Mouse (Mus musculus): Measurements from ENCODE around the gene Pwp1. TPM values are rescaled to one million over a fixed set of nuclear protein-coding genes. Genes with fewer than 3 reads are reported as not detected.

Pwp1 gene
- polyA plus RNA-seq, 1 experiment from 2014 or later = 31.7 TPM

DNA sequence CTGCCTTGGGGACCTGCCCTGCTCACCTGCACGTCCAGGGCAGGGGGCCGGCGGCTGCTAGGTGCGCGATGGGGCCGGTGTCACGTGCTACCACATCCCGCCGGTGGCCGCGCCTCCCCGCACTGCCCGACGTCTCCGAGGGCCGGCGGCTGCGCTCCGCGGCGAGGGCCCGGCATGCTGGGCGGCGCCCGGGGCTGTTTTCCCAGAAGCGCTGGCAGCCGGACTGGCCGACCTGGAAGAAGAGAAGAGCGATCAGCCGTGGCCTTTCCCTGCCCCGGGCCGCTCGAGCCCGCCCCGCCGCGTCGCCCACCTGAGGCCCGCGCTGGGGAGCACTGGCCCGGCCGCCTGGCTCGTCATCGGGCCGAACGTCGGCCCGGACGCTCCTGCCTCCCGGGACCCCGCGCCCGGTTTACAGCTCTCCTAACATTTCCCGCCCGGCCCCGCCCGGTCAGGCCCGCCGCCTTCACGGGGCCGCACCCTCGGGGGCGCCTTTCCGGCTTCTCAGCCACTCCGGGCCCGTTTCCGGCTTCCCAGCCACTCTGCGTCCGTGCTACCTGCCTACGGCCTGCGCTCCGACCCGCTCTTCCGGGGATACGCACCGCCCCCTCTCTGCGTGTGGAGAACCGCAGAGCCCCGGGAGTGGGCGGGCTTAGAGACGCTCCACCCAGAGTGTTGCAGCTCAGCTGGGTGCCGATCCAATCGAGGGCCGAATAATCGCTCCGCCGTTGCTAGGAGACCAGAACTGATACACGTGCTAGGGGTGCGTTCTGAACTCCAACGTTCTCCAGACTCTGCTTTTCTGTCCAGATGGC, 87.4 kb downstream of the Pwp1 start, which contains the start of gene Prdm4:
Gene Prdm4 (minus strand): TSS at position 645 of the 812 bp plus-strand sequence.
- in situ Hi-C loops (cut with MboI; ENCODE audit: low pct_unique_long_range_greater_than_20kb) = no loop called here
- DNase-seq (ENCODE audit: low read depth, low spot score) (peak; percentile 92), ATAC-seq (peak; percentile 99)
- no peak for TF ChIP-seq CTCF (IDR thresholded peaks at IDR 0.05)
- peaks cover 3% of the 10 kb centered on the region for H3K27me3 ChIP-seq
- CTCF ChIA-PET = interaction anchor here (1.1 to 3.8 kb wide), 2 partner anchors 12 to 105 kb away, joined by 3 to 13 read pairs; partner anchors contain the start of genes Ascl4 and Fbxo7
- POLR2A ChIA-PET = interaction anchor here (1.2 kb wide), 1 partner anchor 36 kb away, joined by 3 read pairs; no protein-coding TSS in a partner anchor

DNA sequence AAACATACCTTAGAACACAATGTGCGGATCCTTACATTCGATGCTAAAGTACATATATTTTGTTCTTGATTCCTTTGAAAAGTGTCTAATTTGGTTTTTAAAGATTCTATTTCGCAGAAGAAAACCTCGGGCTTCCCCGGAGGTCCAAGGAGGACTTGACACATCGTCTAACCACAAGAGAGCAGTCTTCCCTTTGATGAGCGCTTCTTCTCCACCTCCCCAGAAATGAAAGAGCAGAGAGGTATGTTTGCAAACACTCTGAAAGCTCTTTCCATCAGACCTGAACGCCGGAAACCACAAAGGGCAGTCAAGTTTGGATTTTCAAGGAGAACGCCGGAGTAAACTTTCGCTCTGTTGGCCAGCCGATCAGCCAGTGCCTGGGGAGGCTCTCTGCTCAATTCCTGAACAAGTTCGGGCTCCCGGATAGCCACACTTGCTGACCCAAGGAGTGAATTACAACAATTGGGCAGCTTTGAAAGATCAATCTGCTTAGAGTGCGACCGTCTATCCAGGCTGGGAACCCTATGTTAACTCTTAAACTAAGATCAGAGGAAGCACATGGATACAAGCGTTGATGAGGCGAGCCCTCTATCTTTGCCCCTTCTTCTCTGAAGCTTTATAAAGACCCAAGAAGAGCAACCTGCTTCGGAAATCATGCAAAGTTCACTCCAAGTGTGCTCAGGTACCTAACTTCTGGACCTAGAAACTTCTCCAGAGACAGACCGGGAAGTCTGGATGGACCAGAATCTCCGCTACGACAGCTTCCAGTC, 98.6 kb downstream of the Pwp1 start, which contains the start of gene Ascl4:
Gene Ascl4 (plus strand): TSS at position 6 of the 770 bp plus-strand sequence.
- H3K27me3 ChIP-seq = peaks cover 15% of the 10 kb centered on the region
- ChIA-PET CTCF (interaction anchor here (1.0 to 2.4 kb wide), 7 partner anchors 9 to 246 kb away, joined by 3 to 13 read pairs (median 3); partner anchors contain the start of genes Bpifc, Prdm4 and Rtcb), POLR2A (no interaction called here)
- in situ Hi-C loops (cut with MboI; ENCODE audit: low pct_unique_long_range_greater_than_20kb) = no loop called here
- ATAC-seq (peak; percentile 65), DNase-seq (ENCODE audit: low read depth, low spot score) (peak; percentile 31)
- TF ChIP-seq CTCF (IDR thresholded peaks at IDR 0.05) = peak; percentile 22

DNA sequence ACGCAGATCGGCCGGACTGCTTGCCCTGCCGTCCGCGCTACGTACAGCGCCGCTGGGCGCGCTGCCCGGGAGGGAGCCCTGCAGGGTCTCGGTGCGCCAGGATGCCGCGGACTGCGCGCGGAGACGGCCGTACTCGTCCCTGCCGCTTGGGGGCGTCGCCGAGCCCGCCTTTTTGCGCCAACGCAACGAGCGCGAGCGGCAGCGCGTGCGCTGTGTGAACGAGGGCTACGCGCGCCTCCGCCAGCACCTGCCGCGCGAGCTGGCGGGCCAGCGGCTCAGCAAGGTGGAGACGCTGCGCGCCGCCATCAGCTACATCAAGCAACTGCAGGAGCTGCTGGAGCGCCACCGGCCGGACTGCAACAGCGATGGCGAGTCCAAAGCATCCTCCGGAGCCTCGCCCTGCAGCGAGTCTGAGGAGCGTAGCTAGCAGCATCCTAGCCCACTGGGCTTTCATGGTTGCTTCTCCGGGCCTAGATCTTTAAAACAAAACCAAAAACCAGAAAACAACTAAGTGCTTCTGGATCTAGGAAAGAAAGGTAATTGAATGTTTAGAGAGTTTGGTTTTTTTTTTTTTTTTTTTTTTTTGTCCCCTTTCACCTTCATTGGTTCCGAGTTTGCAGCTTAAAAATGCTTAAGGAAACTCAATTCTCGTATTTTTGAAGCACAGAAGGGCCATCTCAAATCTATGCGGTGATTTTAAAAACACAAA, 99.4 kb downstream of the Pwp1 start:
- TF ChIP-seq CTCF (IDR thresholded peaks at IDR 0.05) = peak; percentile 100
- peaks cover 11% of the 10 kb centered on the region for H3K27me3 ChIP-seq
- in situ Hi-C loops (cut with MboI; ENCODE audit: low pct_unique_long_range_greater_than_20kb) = no loop called here
- POLR2A ChIA-PET = interaction anchor here (0.6 kb wide), 1 partner anchor 21 kb away, joined by 3 read pairs; no protein-coding TSS in a partner anchor
- peak; percentile 82 for ATAC-seq
- no peak for DNase-seq (ENCODE audit: low read depth, low spot score)
- CTCF ChIA-PET = interaction anchor here (1.1 to 2.4 kb wide), 9 partner anchors 10 to 570 kb away, joined by 3 to 13 read pairs (median 4); partner anchors contain the start of genes Bpifc, Prdm4, Rtcb and Syn3

DNA sequence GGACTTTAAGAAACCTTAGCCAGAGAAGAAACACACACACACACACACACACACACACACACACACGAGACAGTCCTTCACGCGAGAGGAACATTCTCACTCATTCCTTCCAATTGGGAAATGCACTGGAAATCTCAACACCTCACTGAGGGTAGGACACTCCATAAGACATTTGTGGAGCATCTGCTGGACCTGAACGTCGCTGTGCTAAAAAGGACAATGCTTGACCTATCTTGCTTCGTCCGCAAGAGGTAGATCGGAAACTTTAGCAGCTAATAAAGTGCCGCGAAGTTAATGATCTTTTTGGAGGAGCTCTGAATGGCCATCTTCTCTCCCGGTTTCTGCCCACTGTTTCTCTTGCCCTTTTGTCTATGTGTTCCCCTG, 99.9 kb downstream of the Pwp1 start:
- no peak for TF ChIP-seq CTCF (IDR thresholded peaks at IDR 0.05)
- in situ Hi-C loops (cut with MboI; ENCODE audit: low pct_unique_long_range_greater_than_20kb) = no loop called here
- DNase-seq (ENCODE audit: low read depth, low spot score) (no peak), ATAC-seq (no peak)
- ChIA-PET CTCF (interaction anchor here (1.1 to 2.4 kb wide), 8 partner anchors 11 to 569 kb away, joined by 3 to 13 read pairs (median 4); partner anchors contain the start of genes Prdm4, Rtcb and Syn3), POLR2A (interaction anchor here (0.6 to 0.7 kb wide), 2 partner anchors 21 to 137 kb away, joined by 3 to 6 read pairs; no protein-coding TSS in a partner anchor)
- H3K27me3 ChIP-seq = peaks cover 7% of the 10 kb centered on the region

DNA sequence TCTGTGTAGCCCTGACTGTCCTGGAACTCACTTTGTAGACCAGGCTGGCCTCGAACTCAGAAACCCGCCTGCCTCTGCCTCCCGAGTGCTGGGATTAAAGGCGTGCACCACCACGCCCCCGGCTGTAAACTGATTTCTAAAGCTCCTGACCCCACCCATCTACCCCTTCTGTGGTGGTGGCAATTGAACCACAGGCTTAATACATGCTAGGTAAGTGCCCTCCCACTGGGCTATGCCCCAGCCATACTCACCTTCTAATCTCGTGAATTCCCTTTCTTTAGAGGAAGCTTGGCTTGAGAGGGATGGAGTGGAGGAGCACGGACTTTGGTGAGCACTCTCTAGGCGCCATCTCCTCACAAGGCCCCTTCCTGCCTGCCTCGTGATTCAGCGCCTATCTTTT, 100.7 kb downstream of the Pwp1 start:
- CTCF ChIA-PET = interaction anchor here (1.1 to 1.4 kb wide), 3 partner anchors 22 to 568 kb away, joined by 3 to 4 read pairs (median 4); partner anchors contain the start of gene Syn3
- POLR2A ChIA-PET = interaction anchor here (0.7 kb wide), 1 partner anchor 136 kb away, joined by 6 read pairs; no protein-coding TSS in a partner anchor
- in situ Hi-C loops (cut with MboI; ENCODE audit: low pct_unique_long_range_greater_than_20kb) = no loop called here
- no peak for DNase-seq (ENCODE audit: low read depth, low spot score)
- no peak for TF ChIP-seq CTCF (IDR thresholded peaks at IDR 0.05)
- H3K27me3 ChIP-seq = no peaks in the 10 kb centered on the region
- no peak for ATAC-seq

DNA sequence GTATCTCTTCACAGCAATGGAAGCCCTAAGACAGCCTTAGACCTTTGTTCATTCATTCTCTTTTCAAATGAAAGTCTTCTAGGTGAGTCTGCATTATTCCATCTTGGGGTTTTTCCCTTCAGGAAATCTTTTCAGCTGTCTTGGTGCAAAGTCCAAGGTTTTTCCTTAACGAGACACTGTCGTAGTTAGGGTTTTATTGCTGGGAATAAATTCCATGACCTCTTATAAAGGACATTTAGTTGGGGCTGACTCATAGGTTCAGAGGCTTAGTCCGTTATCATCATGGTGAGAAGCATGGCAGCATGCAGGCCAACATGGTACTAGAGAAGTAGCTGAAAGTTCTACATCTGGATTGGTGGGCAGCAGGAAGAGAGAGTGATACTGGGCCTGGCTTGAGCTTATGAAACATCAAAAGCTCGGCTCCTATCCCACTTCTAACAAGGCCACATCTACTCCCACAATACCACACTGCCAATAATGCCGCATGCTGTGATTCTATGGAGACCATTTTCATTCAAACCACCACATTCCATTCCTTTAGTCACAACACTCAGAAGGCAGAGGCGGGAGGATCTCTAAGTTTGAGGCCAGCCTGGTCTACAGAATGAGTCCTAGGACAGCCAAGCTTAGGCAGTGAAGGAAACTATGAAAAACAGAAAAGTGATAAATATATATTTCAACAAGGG, 107.1 kb downstream of the Pwp1 start:
- no peaks in the 10 kb centered on the region for H3K27me3 ChIP-seq
- in situ Hi-C loops (cut with MboI; ENCODE audit: low pct_unique_long_range_greater_than_20kb) = no loop called here
- no peak for TF ChIP-seq CTCF (IDR thresholded peaks at IDR 0.05)
- ChIA-PET CTCF (interaction anchor here (1.2 kb wide), 1 partner anchor 9 kb away, joined by 3 read pairs; no protein-coding TSS in a partner anchor), POLR2A (interaction anchor here (0.5 kb wide), 1 partner anchor 835 kb away, joined by 3 read pairs; no protein-coding TSS in a partner anchor)
- DNase-seq (ENCODE audit: low read depth, low spot score) (no peak), ATAC-seq (no peak)

Other genes with a start within 250 kb of the Pwp1 start
- 23.4 TPM for gene Prdm4, start 87.6 kb downstream of the Pwp1 start, polyA plus RNA-seq (2021)
- gene Ascl4, start 98.2 kb downstream of the Pwp1 start, polyA plus RNA-seq (2021) = 0.24 TPM
- 153 TPM for gene Rtcb, start 128.3 kb downstream of the Pwp1 start, polyA plus RNA-seq (2021)
- gene Bpifc, start 182.4 kb downstream of the Pwp1 start, polyA plus RNA-seq (2021) = 0.03 TPM
- 38.1 TPM for gene Fbxo7, start 192.5 kb downstream of the Pwp1 start, polyA plus RNA-seq (2021)